Mouse (Mus musculus) erythroid progenitor cell, adult 5-6 weeks (primary cell): Measurements from ENCODE around the gene Dzip3. TPM values are rescaled to one million over a fixed set of nuclear protein-coding genes. Genes with fewer than 3 reads are reported as not detected.
A peak's percentile ranks its signal among the peaks of the same experiment; 100 is the strongest.

ENCODE experiments used
- ATAC-seq: replicated peaks from 2 replicates; pipeline ENCODE4 v1.8.0; 2016; ENCODE audit warnings: moderate number of reproducible peaks, mild to moderate bottlenecking, moderate TSS enrichment, inconsistent platforms; ENCODE audit not compliant: poor library complexity, low FRiP score, severe bottlenecking
- total RNA-seq, 2 experiments: library from RNA; stranded (forward) in 1 of 2; stranded (reverse) in 1 of 2; fragments of 150-400 nt in 1 of 2; fragments of 186-747, 209-891 nt in 1 of 2; gene quantifications; 2 replicates each; pipeline versions ENCODE4 v1.2.3 to v1.2.4; 2015 to 2017; ENCODE audit warnings: low replicate concordance in 2 of 2

Gene Dzip3
- total RNA-seq (2015; ENCODE audit: low replicate concordance) (22.2 and 33.9 TPM in 2 replicates), total RNA-seq (2017; ENCODE audit: low replicate concordance) (18.2 and 26.1 TPM in 2 replicates)

- peak; percentile 89 for ATAC-seq
Observed at GRCm38 (mm10) chr16:48993559-48994342, at the start of gene Dzip3, which contains the start of gene Cip2a. TSS of gene Dzip3 (minus strand) at chr16:48994165. TSS of gene Cip2a (plus strand) at chr16:48994185.

GRCm38 (mm10) chr16:49040554-49041221 is 46.7 kb upstream of the Dzip3 start:
- no peak for ATAC-seq

GRCm38 (mm10) chr16:49037771-49038170 is 43.8 kb upstream of the Dzip3 start:
- ATAC-seq: no peak

GRCm38 (mm10) chr16:49035852-49036251 is 41.9 kb upstream of the Dzip3 start:
- ATAC-seq: no peak

GRCm38 (mm10) chr16:49016620-49017332 is 22.8 kb upstream of the Dzip3 start:
- no peak for ATAC-seq

GRCm38 (mm10) chr16:49004151-49004550 is 10.2 kb upstream of the Dzip3 start:
- no peak for ATAC-seq

GRCm38 (mm10) chr16:48994343-48994693 is 353 bp upstream of the Dzip3 start:
- peak; percentile 58 for ATAC-seq

- no peak for ATAC-seq
Observed at GRCm38 (mm10) chr16:48993231-48993558, 770 bp downstream of the Dzip3 start.

- 0 out of 2 replicates have a peak, but pooled peaks have one; percentile 22 for ATAC-seq
Observed at GRCm38 (mm10) chr16:48992437-48993230, 1.3 kb downstream of the Dzip3 start.

- ATAC-seq: no peak
Observed at GRCm38 (mm10) chr16:48989700-48990099, 4.3 kb downstream of the Dzip3 start.

GRCm38 (mm10) chr16:48985034-48985627 is 8.8 kb downstream of the Dzip3 start:
- no peak for ATAC-seq

- no peak for ATAC-seq
Observed at GRCm38 (mm10) chr16:48979965-48980364, 14.0 kb downstream of the Dzip3 start.

- ATAC-seq: no peak
Observed at GRCm38 (mm10) chr16:48973548-48973947, 20.4 kb downstream of the Dzip3 start.

GRCm38 (mm10) chr16:48972996-48973395 is 21.0 kb downstream of the Dzip3 start:
- no peak for ATAC-seq

GRCm38 (mm10) chr16:48941805-48942204 is 52.2 kb downstream of the Dzip3 start:
- ATAC-seq: no peak

GRCm38 (mm10) chr16:48923724-48924123 is 70.2 kb downstream of the Dzip3 start:
- ATAC-seq: no peak

- no peak for ATAC-seq
Observed at GRCm38 (mm10) chr16:48913206-48913605, 80.8 kb downstream of the Dzip3 start.

- ATAC-seq: no peak
Observed at GRCm38 (mm10) chr16:48911184-48911583, 82.8 kb downstream of the Dzip3 start.

- ATAC-seq: no peak
Observed at GRCm38 (mm10) chr16:48899868-48900267, 94.1 kb downstream of the Dzip3 start.
